Mouse (Mus musculus): ENCODE results near the gene Macc1. TPM values are rescaled to one million over a fixed set of nuclear protein-coding genes. Genes with fewer than 3 reads are reported as not detected.
"Not testable (repeated sequence)": the region's sequence is repeated elsewhere in the genome, so short reads cannot be mapped to it uniquely, and the experiment has no call there.

Macc1 gene
- total and polyA plus RNA-seq, 3 experiments, result 0.22 TPM; not detected in 2

DNA sequence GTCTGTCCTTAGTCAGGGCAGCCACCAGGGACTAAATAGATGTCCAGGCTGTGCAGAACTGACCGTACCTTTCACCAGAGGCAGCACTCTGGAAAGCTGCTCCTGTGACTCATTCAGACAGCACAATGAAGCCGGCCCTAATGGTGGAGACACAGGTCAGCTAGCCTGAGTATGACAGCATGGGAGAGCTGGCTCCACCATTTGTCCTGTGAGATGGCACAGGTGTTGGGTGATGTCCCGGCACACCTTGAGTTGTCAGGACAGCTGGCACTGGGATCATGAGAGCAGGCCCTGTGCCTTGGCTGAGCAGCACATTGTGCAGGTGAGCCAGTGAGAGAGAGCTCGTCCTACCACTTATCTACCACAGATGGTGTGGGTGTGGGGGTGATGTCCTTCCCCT lies 16.6 kb downstream of the Macc1 start:
- no peaks in the 10 kb centered on the region for H3K27me3 ChIP-seq (ENCODE audit: insufficient read depth, low read length)
- H3K9me3 ChIP-seq (replicated peaks), result no peaks in the 10 kb centered on the region
- TF ChIP-seq CTCF (IDR thresholded peaks at IDR 0.05; ENCODE audit: low read depth, low read length), result no peak
- no peak for TF ChIP-seq GATA1 (IDR thresholded peaks at IDR 0.05; ENCODE audit: borderline replicate concordance, low read length)
- no peak for TF ChIP-seq POLR2AphosphoS5 (IDR thresholded peaks at IDR 0.05; ENCODE audit: insufficient replicate concordance, low read depth, low read length)
- no peak for TF ChIP-seq TAL1 (conservative IDR thresholded peaks at IDR 0.05; ENCODE audit: low read depth, low read length)
- TF ChIP-seq GATA2 (IDR thresholded peaks at IDR 0.05; ENCODE audit: borderline replicate concordance, low read depth, low read length), result no peak
- H3K36me3 ChIP-seq (replicated peaks), result no peaks in the 10 kb centered on the region
- no peak for ATAC-seq (ENCODE audit: extremely low read depth, insufficient number of reproducible peaks, low FRiP score, poor library complexity, severe bottlenecking)
- no peaks in the 10 kb centered on the region for H3K4me1 ChIP-seq (ENCODE audit: insufficient read depth, low read depth, low read length)
- DNase-seq (ENCODE audit: low spot score), result no peak
- no peak overlapping the region for H3K4me3 ChIP-seq (ENCODE audit: low read depth, low read length)

DNA sequence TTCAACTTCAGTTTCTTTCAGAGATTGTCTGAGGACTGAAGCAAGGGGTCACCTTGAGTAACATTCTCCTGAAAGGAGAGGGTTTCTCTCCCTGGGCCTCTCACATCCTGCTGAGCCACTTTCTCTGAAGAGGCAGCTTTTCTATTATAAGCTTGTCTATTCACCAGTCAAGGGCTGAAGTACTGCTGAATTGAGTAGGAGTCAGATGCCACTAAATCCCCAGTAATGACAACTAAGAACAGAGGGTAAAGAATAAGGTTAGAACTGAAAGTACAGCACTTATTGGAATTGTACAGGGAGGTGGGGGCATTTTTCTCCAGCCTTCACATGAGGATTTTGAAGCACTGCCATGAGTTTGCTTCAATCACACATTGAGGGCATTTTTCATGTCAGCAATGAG lies 19.3 kb downstream of the Macc1 start:
- H3K4me1 ChIP-seq (ENCODE audit: insufficient read depth, low read depth, low read length), result no peaks in the 10 kb centered on the region
- ATAC-seq (ENCODE audit: extremely low read depth, insufficient number of reproducible peaks, low FRiP score, poor library complexity, severe bottlenecking) (no peak), DNase-seq (ENCODE audit: low spot score) (no peak)
- H3K9me3 ChIP-seq (replicated peaks), result no peaks in the 10 kb centered on the region
- TF ChIP-seq POLR2AphosphoS5 (IDR thresholded peaks at IDR 0.05; ENCODE audit: insufficient replicate concordance, low read depth, low read length) (no peak), GATA2 (IDR thresholded peaks at IDR 0.05; ENCODE audit: borderline replicate concordance, low read depth, low read length) (no peak), CTCF (IDR thresholded peaks at IDR 0.05; ENCODE audit: low read depth, low read length) (no peak), GATA1 (IDR thresholded peaks at IDR 0.05; ENCODE audit: borderline replicate concordance, low read length) (no peak), TAL1 (conservative IDR thresholded peaks at IDR 0.05; ENCODE audit: low read depth, low read length) (no peak)
- H3K27me3 ChIP-seq (ENCODE audit: insufficient read depth, low read length), result no peaks in the 10 kb centered on the region
- no peak overlapping the region for H3K4me3 ChIP-seq (ENCODE audit: low read depth, low read length)
- H3K36me3 ChIP-seq (replicated peaks), result no peaks in the 10 kb centered on the region

DNA sequence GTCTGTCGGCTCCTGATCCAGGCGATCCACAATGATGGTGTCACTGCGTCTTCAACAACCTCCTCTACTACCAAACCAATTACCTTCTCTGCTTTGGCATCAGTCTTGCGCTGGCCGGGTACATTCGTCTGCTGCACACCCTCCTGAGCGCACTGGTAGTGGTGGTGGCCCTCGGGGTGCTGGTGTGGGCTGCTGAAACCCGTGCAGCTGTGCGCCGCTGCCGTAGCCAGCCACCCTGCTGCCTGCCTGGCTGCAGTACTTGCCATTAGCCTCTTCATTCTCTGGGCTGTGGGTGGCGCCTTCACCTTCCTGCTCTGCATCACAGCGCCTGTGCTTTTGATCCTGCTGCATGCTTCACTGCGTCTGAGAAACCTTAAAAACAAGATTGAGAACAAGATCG lies 38.5 kb downstream of the Macc1 start:
- H3K27me3 ChIP-seq (ENCODE audit: insufficient read depth, low read length); H3K36me3 ChIP-seq (replicated peaks); H3K4me1 ChIP-seq (ENCODE audit: insufficient read depth, low read depth, low read length); ATAC-seq (ENCODE audit: extremely low read depth, insufficient number of reproducible peaks, low FRiP score, poor library complexity, severe bottlenecking); DNase-seq (ENCODE audit: low spot score); H3K4me3 ChIP-seq (ENCODE audit: low read depth, low read length); H3K9me3 ChIP-seq (replicated peaks): not testable (repeated sequence)

DNA sequence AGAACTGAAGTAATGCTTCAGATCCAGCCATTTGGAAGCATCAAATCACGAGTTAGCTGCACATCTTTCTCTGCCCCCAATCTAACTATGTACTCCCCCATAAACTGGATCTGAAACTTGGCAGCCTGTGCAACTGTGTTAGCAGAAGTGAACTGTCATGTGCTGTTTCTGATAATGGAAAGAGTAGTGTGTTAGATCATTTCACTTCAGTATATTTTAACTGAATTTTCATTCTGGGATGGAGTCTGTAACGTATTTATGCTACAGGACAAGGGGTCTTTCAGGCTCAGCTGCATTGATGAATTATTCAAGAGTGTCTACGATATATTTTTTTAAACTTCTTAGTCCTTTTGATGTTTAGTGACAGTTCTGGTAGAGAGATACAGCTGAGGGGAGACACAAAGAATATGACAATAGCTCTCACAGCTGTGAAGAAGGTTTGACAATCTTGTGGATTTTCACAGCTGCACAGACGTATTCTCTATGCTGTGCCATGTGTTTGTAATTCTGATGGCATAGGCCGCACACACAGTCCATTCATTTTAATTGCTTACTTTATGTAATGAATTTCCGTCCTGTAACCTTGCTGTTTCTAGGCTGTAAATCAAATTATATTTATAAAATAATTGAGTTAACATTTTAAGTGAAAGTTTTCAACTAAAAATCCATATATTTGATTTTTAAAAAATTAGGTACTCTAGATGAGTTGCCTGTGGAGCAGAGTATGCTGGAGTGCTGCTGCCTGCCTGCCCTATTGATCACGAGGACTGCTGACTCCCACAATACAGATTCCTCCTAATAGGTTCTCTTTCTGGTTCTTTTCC lies 43.6 kb downstream of the Macc1 start:
- DNase-seq (ENCODE audit: low spot score) (no peak), ATAC-seq (ENCODE audit: extremely low read depth, insufficient number of reproducible peaks, low FRiP score, poor library complexity, severe bottlenecking) (no peak)
- TF ChIP-seq CTCF (IDR thresholded peaks at IDR 0.05; ENCODE audit: low read depth, low read length), result no peak
- TF ChIP-seq GATA1 (IDR thresholded peaks at IDR 0.05; ENCODE audit: borderline replicate concordance, low read length), result no peak
- no peak for TF ChIP-seq GATA2 (IDR thresholded peaks at IDR 0.05; ENCODE audit: borderline replicate concordance, low read depth, low read length)
- TF ChIP-seq POLR2AphosphoS5 (IDR thresholded peaks at IDR 0.05; ENCODE audit: insufficient replicate concordance, low read depth, low read length), result no peak
- no peak for TF ChIP-seq TAL1 (conservative IDR thresholded peaks at IDR 0.05; ENCODE audit: low read depth, low read length)
- H3K36me3 ChIP-seq (replicated peaks), result no peaks in the 10 kb centered on the region
- H3K4me3 ChIP-seq (ENCODE audit: low read depth, low read length), result no peak overlapping the region
- H3K9me3 ChIP-seq (replicated peaks), result no peaks in the 10 kb centered on the region
- no peaks in the 10 kb centered on the region for H3K27me3 ChIP-seq (ENCODE audit: insufficient read depth, low read length)
- H3K4me1 ChIP-seq (ENCODE audit: insufficient read depth, low read depth, low read length), result no peaks in the 10 kb centered on the region

DNA sequence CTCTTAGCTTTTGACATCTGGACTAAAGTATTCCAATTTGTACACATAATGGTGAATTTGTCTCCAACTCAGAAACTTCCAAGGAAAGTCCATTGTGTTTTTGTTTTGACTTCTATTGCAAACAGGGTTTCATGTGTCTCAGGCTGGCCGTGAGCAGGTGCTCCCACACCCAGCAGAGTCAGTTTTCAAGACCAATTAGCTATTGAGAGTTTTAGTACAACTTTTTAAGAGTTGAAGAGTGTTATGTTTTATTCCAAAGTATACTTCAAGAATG lies 44.1 kb downstream of the Macc1 start:
- Histone ChIP-seq H3K36me3 (replicated peaks) (no peaks in the 10 kb centered on the region), H3K4me1 (ENCODE audit: insufficient read depth, low read depth, low read length) (no peaks in the 10 kb centered on the region), H3K9me3 (replicated peaks) (no peaks in the 10 kb centered on the region), H3K4me3 (ENCODE audit: low read depth, low read length) (no peak overlapping the region), H3K27me3 (ENCODE audit: insufficient read depth, low read length) (no peaks in the 10 kb centered on the region)
- DNase-seq (ENCODE audit: low spot score), result no peak
- TF ChIP-seq CTCF (IDR thresholded peaks at IDR 0.05; ENCODE audit: low read depth, low read length) (no peak), TAL1 (conservative IDR thresholded peaks at IDR 0.05; ENCODE audit: low read depth, low read length) (no peak), POLR2AphosphoS5 (IDR thresholded peaks at IDR 0.05; ENCODE audit: insufficient replicate concordance, low read depth, low read length) (no peak), GATA2 (IDR thresholded peaks at IDR 0.05; ENCODE audit: borderline replicate concordance, low read depth, low read length) (no peak), GATA1 (IDR thresholded peaks at IDR 0.05; ENCODE audit: borderline replicate concordance, low read length) (no peak)
- ATAC-seq (ENCODE audit: extremely low read depth, insufficient number of reproducible peaks, low FRiP score, poor library complexity, severe bottlenecking), result no peak

DNA sequence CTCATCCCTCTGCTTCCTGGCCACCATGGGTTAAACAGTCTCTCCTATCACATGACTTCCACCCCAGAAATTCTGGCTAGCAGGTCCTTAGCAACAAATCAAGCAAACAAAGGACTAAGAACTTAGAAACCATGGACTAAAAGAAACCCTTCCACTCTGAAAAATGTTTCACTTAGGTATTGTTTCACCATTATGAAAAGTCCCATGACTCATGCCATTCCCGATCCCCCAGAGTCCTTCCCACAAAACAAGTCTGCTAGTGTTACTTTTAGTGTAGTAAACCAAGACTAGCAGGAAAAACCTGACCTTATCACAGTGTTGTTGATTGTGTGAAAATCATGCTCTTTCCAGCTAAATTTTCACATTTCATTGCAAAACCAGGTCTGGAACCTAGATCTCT lies 51.0 kb downstream of the Macc1 start:
- TF ChIP-seq TAL1 (conservative IDR thresholded peaks at IDR 0.05; ENCODE audit: low read depth, low read length) (no peak), GATA1 (IDR thresholded peaks at IDR 0.05; ENCODE audit: borderline replicate concordance, low read length) (no peak), POLR2AphosphoS5 (IDR thresholded peaks at IDR 0.05; ENCODE audit: insufficient replicate concordance, low read depth, low read length) (no peak), GATA2 (IDR thresholded peaks at IDR 0.05; ENCODE audit: borderline replicate concordance, low read depth, low read length) (no peak), CTCF (IDR thresholded peaks at IDR 0.05; ENCODE audit: low read depth, low read length) (no peak)
- no peaks in the 10 kb centered on the region for H3K9me3 ChIP-seq (replicated peaks)
- no peak for ATAC-seq (ENCODE audit: extremely low read depth, insufficient number of reproducible peaks, low FRiP score, poor library complexity, severe bottlenecking)
- DNase-seq (ENCODE audit: low spot score), result no peak
- no peaks in the 10 kb centered on the region for H3K27me3 ChIP-seq (ENCODE audit: insufficient read depth, low read length)
- H3K4me1 ChIP-seq (ENCODE audit: insufficient read depth, low read depth, low read length), result no peaks in the 10 kb centered on the region
- no peak overlapping the region for H3K4me3 ChIP-seq (ENCODE audit: low read depth, low read length)
- no peaks in the 10 kb centered on the region for H3K36me3 ChIP-seq (replicated peaks)
